Mouse (Mus musculus): Measurements from ENCODE around the gene 4930415O20Rik. TPM values are rescaled to one million over a fixed set of nuclear protein-coding genes. Genes with fewer than 3 reads are reported as not detected.

The 4930415O20Rik gene
- polyA plus RNA-seq, 1 experiment from 2014 or later = not detected

GRCm38 (mm10) chr15:98541064-98541463 is 29.7 kb upstream of the 4930415O20Rik start:
- no peak overlapping the region for H3K4me3 ChIP-seq
- ATAC-seq (ENCODE audit: low FRiP score, low read depth) = no peak
- H3K9ac ChIP-seq (replicated peaks) = no peak overlapping the region
- 90% methylated on average over 6 of the region's 6 CpGs for WGBS
- H3K4me1 ChIP-seq = no peaks in the 10 kb centered on the region
- H3K4me2 ChIP-seq (replicated peaks) = no peak overlapping the region
- H3K27ac ChIP-seq (replicated peaks) = no peak overlapping the region
- no peaks in the 10 kb centered on the region for H3K27me3 ChIP-seq
- no peaks in the 10 kb centered on the region for H3K9me3 ChIP-seq
- H3K36me3 ChIP-seq = peaks cover 57% of the 10 kb centered on the region

- Histone ChIP-seq H3K27me3 (no peaks in the 10 kb centered on the region), H3K4me3 (no peak overlapping the region), H3K4me1 (no peaks in the 10 kb centered on the region), H3K9ac (replicated peaks) (no peak overlapping the region), H3K4me2 (replicated peaks) (no peak overlapping the region), H3K9me3 (no peaks in the 10 kb centered on the region), H3K36me3 (peaks cover 76% of the 10 kb centered on the region), H3K27ac (replicated peaks) (no peak overlapping the region)
- WGBS = 88% methylated on average over 4 of the region's 4 CpGs
- ATAC-seq (ENCODE audit: low FRiP score, low read depth) = no peak
These were observed 27.5 kb upstream of the 4930415O20Rik start for GRCm38 (mm10) chr15:98543341-98543740.

DNA sequence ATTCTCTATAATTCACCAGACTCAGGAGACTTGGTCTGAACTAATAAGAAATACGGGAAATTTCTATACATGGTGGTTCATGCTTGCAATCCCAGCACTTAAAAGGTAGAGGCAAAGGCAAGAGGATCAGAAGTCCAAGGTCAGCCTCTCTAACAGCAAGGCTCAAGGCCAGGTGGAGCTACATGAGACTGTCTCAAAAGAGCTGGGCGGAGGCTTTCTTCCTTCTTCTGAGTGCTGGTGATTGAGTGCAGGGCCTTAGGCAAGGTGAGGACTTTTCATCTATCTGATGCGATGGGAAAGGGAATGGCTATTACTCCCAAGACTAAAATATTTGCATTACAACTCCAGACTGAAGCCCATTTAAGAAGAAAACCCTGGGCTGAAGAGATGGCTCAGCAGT is 25.7 kb upstream of the 4930415O20Rik start:
- 97% methylated on average over 3 of the region's 3 CpGs for WGBS
- H3K9me3 ChIP-seq = no peaks in the 10 kb centered on the region
- H3K9ac ChIP-seq (replicated peaks) = no peak overlapping the region
- no peaks in the 10 kb centered on the region for H3K27me3 ChIP-seq
- H3K4me2 ChIP-seq (replicated peaks) = no peak overlapping the region
- ATAC-seq (ENCODE audit: low FRiP score, low read depth) = no peak
- H3K4me1 ChIP-seq = no peaks in the 10 kb centered on the region
- no peak overlapping the region for H3K27ac ChIP-seq (replicated peaks)
- H3K36me3 ChIP-seq = peaks cover 83% of the 10 kb centered on the region
- H3K4me3 ChIP-seq = no peak overlapping the region

DNA sequence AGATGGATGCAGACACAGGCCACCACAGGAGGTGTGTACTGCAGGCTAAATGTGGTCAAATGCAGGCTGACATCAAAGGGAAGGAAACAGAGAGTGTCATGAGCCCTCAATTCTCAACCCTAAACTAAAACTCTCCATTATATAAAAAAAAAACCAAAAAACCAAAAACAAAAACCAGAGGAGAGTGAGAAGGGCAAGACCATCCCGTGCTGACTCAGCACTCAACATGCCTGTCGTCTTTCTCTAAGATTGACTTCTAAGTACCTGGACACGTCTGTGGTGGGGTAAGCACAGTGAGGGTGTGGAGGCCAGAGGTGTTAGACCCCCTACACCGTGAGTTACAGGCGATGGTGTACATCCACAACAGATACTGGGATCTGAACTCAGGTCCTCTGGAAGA is 24.0 kb upstream of the 4930415O20Rik start:
- Histone ChIP-seq H3K4me2 (replicated peaks) (no peak overlapping the region), H3K4me1 (no peaks in the 10 kb centered on the region), H3K27ac (replicated peaks) (no peak overlapping the region), H3K36me3 (peaks cover 90% of the 10 kb centered on the region), H3K9me3 (no peaks in the 10 kb centered on the region), H3K27me3 (no peaks in the 10 kb centered on the region), H3K4me3 (no peak overlapping the region), H3K9ac (replicated peaks) (no peak overlapping the region)
- WGBS = 96% methylated on average over 5 of the region's 5 CpGs
- ATAC-seq (ENCODE audit: low FRiP score, low read depth) = no peak

GRCm38 (mm10) chr15:98552758-98553157 is 18.0 kb upstream of the 4930415O20Rik start:
- no peak for ATAC-seq (ENCODE audit: low FRiP score, low read depth)
- 88% methylated on average over 2 of the region's 2 CpGs for WGBS

DNA sequence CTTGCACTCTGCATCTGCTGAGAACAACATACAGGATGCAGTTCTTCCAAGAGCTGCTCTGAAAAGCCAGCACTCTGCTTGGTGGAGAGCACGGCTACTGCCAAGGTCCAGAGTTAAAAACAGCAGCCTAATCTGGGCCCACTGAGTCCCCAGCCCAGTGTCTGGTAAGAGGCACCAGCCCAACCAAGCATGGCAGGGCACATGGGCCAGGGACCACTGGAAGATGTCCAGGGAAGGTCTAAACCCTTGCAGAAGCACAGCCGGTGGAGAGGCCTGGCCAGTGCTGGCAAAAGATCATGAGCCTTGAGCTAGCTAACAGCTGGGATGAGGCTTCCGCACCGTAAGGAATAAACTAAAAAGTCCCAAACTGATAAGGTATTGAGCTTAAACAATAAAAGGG is 14.9 kb upstream of the 4930415O20Rik start:
- Histone ChIP-seq H3K9me3 (no peaks in the 10 kb centered on the region), H3K27me3 (no peaks in the 10 kb centered on the region), H3K4me1 (no peaks in the 10 kb centered on the region), H3K9ac (replicated peaks) (no peak overlapping the region), H3K36me3 (peaks cover 62% of the 10 kb centered on the region), H3K4me2 (replicated peaks) (no peak overlapping the region), H3K27ac (replicated peaks) (no peak overlapping the region), H3K4me3 (no peak overlapping the region)
- ATAC-seq (ENCODE audit: low FRiP score, low read depth) = no peak
- 96% methylated on average over 4 of the region's 4 CpGs for WGBS

More at GRCm38 (mm10) chr15:98552758-98553157, 18.0 kb upstream of the 4930415O20Rik start:
- H3K9ac ChIP-seq (replicated peaks) = no peak overlapping the region
- no peaks in the 10 kb centered on the region for H3K9me3 ChIP-seq
- no peak overlapping the region for H3K27ac ChIP-seq (replicated peaks)
- no peaks in the 10 kb centered on the region for H3K4me1 ChIP-seq
- no peak overlapping the region for H3K4me2 ChIP-seq (replicated peaks)
- no peaks in the 10 kb centered on the region for H3K27me3 ChIP-seq
- H3K36me3 ChIP-seq = peaks cover 64% of the 10 kb centered on the region
- no peak overlapping the region for H3K4me3 ChIP-seq

DNA sequence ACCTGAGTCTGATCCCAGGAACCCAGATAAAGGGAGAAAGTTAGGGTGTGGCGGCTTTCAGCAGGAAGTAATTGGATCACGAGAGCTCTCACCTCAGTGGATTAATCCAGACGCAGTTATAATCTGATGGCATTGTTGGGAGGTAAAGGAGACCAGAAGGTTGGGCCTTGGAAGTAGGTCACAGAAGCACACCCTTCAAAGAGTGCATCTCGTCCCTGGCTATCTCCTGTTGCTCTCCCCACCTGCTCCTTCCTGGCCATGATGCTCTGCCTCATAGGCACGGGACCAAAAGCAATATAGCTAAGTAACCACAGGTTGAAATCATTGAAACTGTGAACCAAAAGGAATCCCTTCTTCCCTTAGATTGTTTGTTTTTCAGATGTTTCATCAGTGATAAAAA is 13.6 kb upstream of the 4930415O20Rik start:
- H3K36me3 ChIP-seq = peaks cover 48% of the 10 kb centered on the region
- H3K9ac ChIP-seq (replicated peaks) = no peak overlapping the region
- H3K27ac ChIP-seq (replicated peaks) = no peak overlapping the region
- H3K4me1 ChIP-seq = no peaks in the 10 kb centered on the region
- no peaks in the 10 kb centered on the region for H3K27me3 ChIP-seq
- H3K9me3 ChIP-seq = no peaks in the 10 kb centered on the region
- ATAC-seq (ENCODE audit: low FRiP score, low read depth) = no peak
- H3K4me3 ChIP-seq = no peak overlapping the region
- WGBS = 92% methylated on average over 5 of the region's 5 CpGs
- no peak overlapping the region for H3K4me2 ChIP-seq (replicated peaks)

- Histone ChIP-seq H3K4me1 (peaks cover 32% of the 10 kb centered on the region), H3K36me3 (peaks cover 17% of the 10 kb centered on the region; the same call in 1 of the 2 replicates), H3K9me3 (no peaks in the 10 kb centered on the region), H3K4me3 (peak overlapping the region; percentile 95), H3K9ac (replicated peaks) (peak overlapping the region; percentile 90), H3K27ac (replicated peaks) (peak overlapping the region; percentile 91), H3K27me3 (no peaks in the 10 kb centered on the region), H3K4me2 (replicated peaks) (peak overlapping the region; percentile 91)
- ATAC-seq (ENCODE audit: low FRiP score, low read depth) = no peak
- under 1% methylated on average over 15 of the region's 15 CpGs for WGBS
These were observed 3.9 kb upstream of the 4930415O20Rik start for GRCm38 (mm10) chr15:98566973-98567277.

DNA sequence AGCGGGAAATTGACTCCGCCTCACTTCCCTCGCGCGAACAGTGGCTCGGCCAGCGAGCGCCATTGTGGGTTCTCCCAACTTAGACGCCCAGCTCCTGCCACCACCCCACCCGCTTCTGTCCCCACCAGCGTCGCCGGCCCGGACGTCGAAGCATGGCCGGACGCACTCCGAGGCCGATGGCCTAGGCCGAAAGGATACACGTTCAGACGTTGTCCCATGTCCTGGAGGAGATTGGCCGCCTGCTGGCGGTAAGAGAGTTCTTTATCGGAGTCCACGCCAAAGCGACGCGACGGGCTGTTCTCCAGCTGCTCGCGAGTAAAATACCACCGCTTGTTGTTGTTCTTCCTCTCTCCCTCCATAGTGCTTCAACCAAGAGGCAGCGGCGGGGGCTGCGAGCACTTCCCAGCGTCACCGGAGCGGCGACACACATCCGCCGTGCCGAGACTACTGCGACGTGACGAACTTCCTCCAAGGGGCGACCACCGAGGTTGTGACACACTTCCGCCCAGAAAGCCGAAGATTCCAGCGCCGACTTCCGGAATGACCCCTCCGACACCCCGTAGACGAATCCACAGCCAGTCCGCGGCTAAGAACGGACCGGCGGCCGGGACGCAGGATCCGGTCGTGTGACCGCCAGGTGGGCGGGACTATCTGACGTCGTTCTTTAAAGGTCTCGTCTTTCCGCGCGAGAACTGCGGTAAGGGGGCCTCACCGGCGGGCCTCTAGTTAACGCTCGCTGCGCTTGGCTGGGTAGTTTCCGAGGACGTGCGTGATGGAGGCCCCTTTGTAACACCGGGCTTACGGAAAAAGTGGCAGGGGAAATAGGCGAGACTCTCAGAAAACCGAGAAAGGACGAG is 3.3 kb upstream of the 4930415O20Rik start:
- ATAC-seq (ENCODE audit: low FRiP score, low read depth) = peak; percentile 97
- H3K27ac ChIP-seq (replicated peaks) = peak overlapping the region; percentile 91
- no peaks in the 10 kb centered on the region for H3K27me3 ChIP-seq
- no peaks in the 10 kb centered on the region for H3K9me3 ChIP-seq
- H3K4me2 ChIP-seq (replicated peaks) = peak overlapping the region; percentile 91
- H3K36me3 ChIP-seq = peaks cover 15% of the 10 kb centered on the region; the same call in 1 of the 2 replicates
- WGBS = under 1% methylated on average over 88 of the region's 88 CpGs
- H3K9ac ChIP-seq (replicated peaks) = peak overlapping the region; percentile 90
- peak overlapping the region; percentile 95 for H3K4me3 ChIP-seq
- H3K4me1 ChIP-seq = peaks cover 32% of the 10 kb centered on the region

DNA sequence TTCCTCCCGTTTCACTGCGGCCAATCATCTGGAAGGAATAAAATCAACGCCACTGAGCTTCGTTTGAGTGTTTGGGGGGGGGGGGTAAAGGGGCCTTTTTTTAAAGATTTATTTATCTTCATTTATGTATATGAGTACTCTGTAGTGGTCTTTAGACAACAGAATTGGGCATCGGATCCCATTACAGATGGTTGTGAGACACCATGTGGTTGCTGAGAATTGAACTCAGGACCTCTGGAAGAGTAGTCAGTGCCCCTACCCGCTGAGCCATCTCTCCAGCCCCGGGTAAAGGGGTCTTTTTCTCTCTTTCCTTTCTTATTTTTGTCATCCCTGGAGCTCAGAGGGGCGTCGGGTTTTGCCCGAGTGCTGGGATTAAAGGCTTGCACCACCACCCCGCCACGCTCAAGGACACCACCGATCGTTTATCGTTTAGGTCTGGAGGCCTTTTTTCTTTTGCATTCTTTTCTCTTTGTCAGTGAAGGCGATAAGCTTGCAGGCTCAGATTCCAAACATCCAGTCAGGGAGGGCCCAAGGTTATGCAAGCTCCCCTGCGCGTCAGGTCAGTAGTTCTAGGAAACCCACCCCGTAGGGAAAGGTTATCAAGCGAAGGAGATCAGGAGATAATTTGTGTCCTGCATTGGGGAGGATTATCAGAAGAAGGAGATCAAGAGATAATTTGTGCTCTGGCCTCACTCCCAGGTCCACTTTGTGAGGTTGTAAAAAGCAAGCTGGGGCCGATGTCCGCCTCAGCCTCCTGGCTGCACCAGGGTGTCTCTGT is 2.4 kb upstream of the 4930415O20Rik start:
- peak overlapping the region; percentile 85 for H3K4me2 ChIP-seq (replicated peaks)
- H3K4me3 ChIP-seq = peak overlapping the region; percentile 95
- WGBS = 11% methylated on average over 22 of the region's 22 CpGs

DNA sequence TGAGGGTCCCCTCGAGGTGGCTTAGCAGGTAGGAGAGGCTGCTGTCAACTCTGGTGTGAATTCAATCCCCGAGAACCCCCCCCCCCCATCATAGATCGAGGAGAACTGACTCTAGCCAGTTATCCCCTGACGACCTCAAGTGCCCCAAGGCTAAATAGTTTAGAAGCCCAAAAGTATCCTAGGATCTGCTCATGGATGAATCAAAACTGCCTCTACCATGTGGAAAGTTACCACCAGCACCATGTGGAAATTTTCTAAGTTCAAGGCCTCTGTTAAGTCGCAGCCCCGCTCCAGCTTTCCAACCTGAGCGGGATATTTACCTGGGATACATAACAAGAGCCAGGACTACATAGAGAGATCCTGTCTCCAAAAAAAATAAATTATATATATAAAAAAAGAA is 1.6 kb upstream of the 4930415O20Rik start:
- Histone ChIP-seq H3K36me3 (0 out of 2 replicates have a peak, but pooled peaks cover 3% of the 10 kb centered on the region), H3K4me1 (peaks cover 32% of the 10 kb centered on the region), H3K9ac (replicated peaks) (peak overlapping the region; percentile 80), H3K27me3 (no peaks in the 10 kb centered on the region), H3K9me3 (no peaks in the 10 kb centered on the region), H3K4me3 (peak overlapping the region; percentile 95), H3K4me2 (replicated peaks) (peak overlapping the region; percentile 85), H3K27ac (replicated peaks) (no peak overlapping the region)
- ATAC-seq (ENCODE audit: low FRiP score, low read depth) = no peak
- 75% methylated on average over 7 of the region's 7 CpGs for WGBS

More for the DNA sequence above, 2.4 kb upstream of the 4930415O20Rik start:
- Histone ChIP-seq H3K9me3 (no peaks in the 10 kb centered on the region), H3K27me3 (no peaks in the 10 kb centered on the region), H3K4me1 (peaks cover 32% of the 10 kb centered on the region), H3K36me3 (peaks cover 5% of the 10 kb centered on the region; the same call in 1 of the 2 replicates), H3K9ac (replicated peaks) (peak overlapping the region; percentile 80), H3K27ac (replicated peaks) (peak overlapping the region; percentile 87)
- 0 out of 2 replicates have a peak, but pooled peaks have one; percentile 7 for ATAC-seq (ENCODE audit: low FRiP score, low read depth)

GRCm38 (mm10) chr15:98569795-98570365 is 924 bp upstream of the 4930415O20Rik start:
- H3K27ac ChIP-seq (replicated peaks) = no peak overlapping the region
- H3K4me2 ChIP-seq (replicated peaks) = no peak overlapping the region
- H3K36me3 ChIP-seq = no peaks in the 10 kb centered on the region
- 85% methylated on average over 4 of the region's 4 CpGs for WGBS
- peaks cover 28% of the 10 kb centered on the region for H3K4me1 ChIP-seq
- no peaks in the 10 kb centered on the region for H3K9me3 ChIP-seq
- ATAC-seq (ENCODE audit: low FRiP score, low read depth) = no peak
- no peak overlapping the region for H3K9ac ChIP-seq (replicated peaks)
- H3K27me3 ChIP-seq = no peaks in the 10 kb centered on the region
- H3K4me3 ChIP-seq = no peak overlapping the region
